Mouse (Mus musculus): ENCODE data around the gene Crisp4. TPM values are rescaled to one million over a fixed set of nuclear protein-coding genes. Genes with fewer than 3 reads are reported as not detected.

The Crisp4 gene
- total and polyA plus RNA-seq, 3 experiments = not detected

DNA sequence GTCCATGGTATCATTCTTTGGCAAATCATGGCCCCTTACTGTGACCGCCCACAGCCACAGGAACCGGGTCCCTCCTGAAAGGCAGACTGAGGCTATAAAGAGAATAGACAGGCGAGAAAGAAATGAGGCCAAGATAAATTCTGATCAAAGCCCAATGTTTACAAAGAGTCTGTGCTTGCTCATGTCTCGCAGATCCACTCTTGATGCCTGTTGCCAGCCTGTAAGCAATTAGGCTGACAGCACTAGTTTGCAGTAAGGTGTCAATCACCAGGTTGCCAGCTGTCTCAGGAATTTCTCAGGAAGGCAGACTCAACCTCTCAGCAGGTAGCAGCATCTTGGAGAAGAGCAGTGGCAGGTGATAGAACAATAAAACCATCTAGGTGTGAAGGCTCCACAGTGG is 24.9 kb upstream of the Crisp4 start:
- dilution Hi-C loops (cut with MboI; ENCODE audit: extremely low pct_ligation_motif_present, extremely low pct_unique_long_range_greater_than_20kb, low sequenced_read_pairs) (no loop called here), in situ Hi-C loops (cut with MboI; ENCODE audit: low pct_ligation_motif_present, low pct_unique_long_range_greater_than_20kb, low sequenced_read_pairs) (no loop called here)
- Histone ChIP-seq H3K27me3 (replicated peaks) (no peaks in the 10 kb centered on the region), H3K4me2 (ENCODE audit: insufficient read depth, low read depth, poor library complexity, severe bottlenecking) (no peak overlapping the region), H3K4me3 (replicated peaks in 1 of 3; ENCODE audit: low read depth in 2 of 3, low read length in 2 of 3, poor library complexity in 1 of 3) (no peak overlapping the region), H3K36me3 (replicated peaks in 1 of 2; ENCODE audit: control insufficient read depth in 1 of 2, insufficient read depth in 1 of 2, low read length in 1 of 2) (no peaks in the 10 kb centered on the region), H3K9me3 (replicated peaks; ENCODE audit: low read length) (peaks cover 14% of the 10 kb centered on the region), H3K4me1 (ENCODE audit: control insufficient read depth in 1 of 2, insufficient read depth in 2 of 2) (no peaks in the 10 kb centered on the region), H3K79me2 (replicated peaks; ENCODE audit: control insufficient read depth, extremely low read depth, insufficient read depth, poor library complexity, severe bottlenecking) (no peaks in the 10 kb centered on the region), H3K9ac (ENCODE audit: insufficient read depth, low read depth) (no peak overlapping the region), H3K27ac (ENCODE audit: insufficient read depth, low read depth) (no peak overlapping the region)
- TF ChIP-seq SMC3 (IDR thresholded peaks at IDR 0.05; ENCODE audit: low read depth, low read length) = no peak
- TF ChIP-seq TBP (conservative IDR thresholded peaks at IDR 0.05; ENCODE audit: low read depth, low read length) = no peak
- no peak for TF ChIP-seq GABPA (IDR thresholded peaks at IDR 0.05; ENCODE audit: insufficient replicate concordance, low read depth, low read length)
- no peak for TF ChIP-seq IRF4 (IDR thresholded peaks at IDR 0.05; ENCODE audit: low read depth, low read length)
- no peak for TF ChIP-seq EP300 (IDR thresholded peaks at IDR 0.05; ENCODE audit: low read length)
- no peak for TF ChIP-seq MAZ (IDR thresholded peaks at IDR 0.05; ENCODE audit: low read depth, low read length)
- TF ChIP-seq MXI1 (IDR thresholded peaks at IDR 0.05; ENCODE audit: low read depth, low read length) = no peak
- TF ChIP-seq JUND (conservative IDR thresholded peaks at IDR 0.05; ENCODE audit: low read depth, low read length) = no peak
- no peak for TF ChIP-seq NRF1 (IDR thresholded peaks at IDR 0.05; ENCODE audit: low read depth, low read length)
- TF ChIP-seq NELFE (IDR thresholded peaks at IDR 0.05; ENCODE audit: low read depth, low read length) = no peak
- no peak for TF ChIP-seq ETS1 (conservative IDR thresholded peaks at IDR 0.05; ENCODE audit: low read depth, low read length)
- TF ChIP-seq ELF1 (IDR thresholded peaks at IDR 0.05; ENCODE audit: low read depth, low read length) = no peak
- TF ChIP-seq USF1 (IDR thresholded peaks at IDR 0.05; ENCODE audit: low read depth, low read length) = no peak
- TF ChIP-seq HCFC1 (IDR thresholded peaks at IDR 0.05; ENCODE audit: low read depth, low read length) = no peak
- TF ChIP-seq E2F4 (IDR thresholded peaks at IDR 0.05; ENCODE audit: insufficient replicate concordance, low read depth, low read length) = no peak
- no peak for DNase-seq (ENCODE audit: extremely low read depth)

DNA sequence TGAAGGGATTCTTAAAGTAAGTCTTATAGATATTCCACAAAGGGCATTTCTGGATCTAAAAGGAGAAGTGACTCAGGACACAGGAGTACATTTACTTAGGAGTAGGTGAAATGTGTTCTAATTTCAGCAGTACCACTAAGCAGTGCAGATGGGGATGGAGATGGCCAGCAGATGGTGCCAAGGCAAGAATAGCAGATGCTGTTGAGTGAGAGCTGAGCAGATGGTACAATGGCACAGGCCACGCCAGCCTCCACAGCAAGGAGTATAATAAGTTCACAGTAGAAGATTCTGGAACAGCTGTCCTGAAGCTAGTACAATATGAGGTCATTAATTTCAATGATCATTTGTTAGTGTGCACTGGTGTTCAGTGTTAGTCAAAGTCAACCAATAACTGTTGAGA is 22.6 kb upstream of the Crisp4 start:
- no peak for TF ChIP-seq ZNF384 (IDR thresholded peaks at IDR 0.05; ENCODE audit: low read depth, low read length)
- no peak for TF ChIP-seq ZC3H11A (IDR thresholded peaks at IDR 0.05; ENCODE audit: low read depth, low read length)
- TF ChIP-seq RCOR1 (conservative IDR thresholded peaks at IDR 0.05; ENCODE audit: low read depth, low read length) = no peak
- H3K9me3 ChIP-seq (replicated peaks; ENCODE audit: low read length) = peaks cover 14% of the 10 kb centered on the region

More for the DNA sequence above, 22.6 kb upstream of the Crisp4 start:
- H3K27me3 ChIP-seq (replicated peaks) = no peaks in the 10 kb centered on the region
- no peaks in the 10 kb centered on the region for H3K36me3 ChIP-seq (replicated peaks in 1 of 2; ENCODE audit: control insufficient read depth in 1 of 2, insufficient read depth in 1 of 2, low read length in 1 of 2)
- H3K4me2 ChIP-seq (ENCODE audit: insufficient read depth, low read depth, poor library complexity, severe bottlenecking) = no peak overlapping the region
- no peaks in the 10 kb centered on the region for H3K4me1 ChIP-seq (ENCODE audit: control insufficient read depth in 1 of 2, insufficient read depth in 2 of 2)
- no peak for DNase-seq (ENCODE audit: extremely low read depth)
- no peak overlapping the region for H3K9ac ChIP-seq (ENCODE audit: insufficient read depth, low read depth)
- H3K4me3 ChIP-seq (replicated peaks in 1 of 3; ENCODE audit: low read depth in 2 of 3, low read length in 2 of 3, poor library complexity in 1 of 3) = no peak overlapping the region
- no peak overlapping the region for H3K27ac ChIP-seq (ENCODE audit: insufficient read depth, low read depth)
- in situ Hi-C loops (cut with MboI; ENCODE audit: low pct_ligation_motif_present, low pct_unique_long_range_greater_than_20kb, low sequenced_read_pairs) = no loop called here
- dilution Hi-C loops (cut with MboI; ENCODE audit: extremely low pct_ligation_motif_present, extremely low pct_unique_long_range_greater_than_20kb, low sequenced_read_pairs) = no loop called here
- H3K79me2 ChIP-seq (replicated peaks; ENCODE audit: control insufficient read depth, extremely low read depth, insufficient read depth, poor library complexity, severe bottlenecking) = no peaks in the 10 kb centered on the region
